Mouse (Mus musculus) urinary bladder, adult 2 months (tissue): ENCODE results near the gene Clp1. TPM values are rescaled to one million over a fixed set of nuclear protein-coding genes. Genes with fewer than 3 reads are reported as not detected.

Source experiments
- DNase-seq: peaks from one replicate; pipeline ENCODE4 v3.0.0; 2022; ENCODE audit warnings: low spot score
- polyA plus RNA-seq: library from polyadenylated mRNA; depleted of rRNA; stranded (reverse); fragments of >200 nt; gene quantifications from 2 replicates; pipeline ENCODE4 v1.2.3, GENCODE M21; 2012; rRNA removed

Clp1 gene
- polyA plus RNA-seq: 15.4 and 20.7 TPM in 2 replicates

GRCm38 (mm10) chr2:84727172-84727858 is at the start of gene Clp1:
TSS of gene Clp1 (minus strand) at chr2:84727350.
- DNase-seq: peak; percentile 82

GRCm38 (mm10) chr2:84775665-84776064 is 48.5 kb upstream of the Clp1 start:
- DNase-seq: no peak

GRCm38 (mm10) chr2:84775241-84775640 is 48.1 kb upstream of the Clp1 start, which contains the start of gene Serping1:
TSS of gene Serping1 (minus strand) at chr2:84775444.
- DNase-seq: no peak

- DNase-seq: peak; percentile 38
These were observed 47.6 kb upstream of the Clp1 start for GRCm38 (mm10) chr2:84774751-84775150.

- DNase-seq: no peak
These were observed 46.0 kb upstream of the Clp1 start for GRCm38 (mm10) chr2:84773195-84773594.

GRCm38 (mm10) chr2:84772454-84772853 is 45.3 kb upstream of the Clp1 start:
- no peak for DNase-seq

- no peak for DNase-seq
These were observed 43.4 kb upstream of the Clp1 start for GRCm38 (mm10) chr2:84770501-84770900.

GRCm38 (mm10) chr2:84762818-84763217 is 35.7 kb upstream of the Clp1 start:
- no peak for DNase-seq

GRCm38 (mm10) chr2:84762295-84762694 is 35.1 kb upstream of the Clp1 start:
- DNase-seq: no peak

GRCm38 (mm10) chr2:84761840-84762239 is 34.7 kb upstream of the Clp1 start:
- DNase-seq: no peak

GRCm38 (mm10) chr2:84761309-84761708 is 34.2 kb upstream of the Clp1 start:
- no peak for DNase-seq

- DNase-seq: no peak
These were observed 33.6 kb upstream of the Clp1 start for GRCm38 (mm10) chr2:84760777-84761176.

- DNase-seq: no peak
These were observed 31.5 kb upstream of the Clp1 start for GRCm38 (mm10) chr2:84758542-84759127.

GRCm38 (mm10) chr2:84757026-84757682 is 30.0 kb upstream of the Clp1 start:
- no peak for DNase-seq

GRCm38 (mm10) chr2:84756245-84756644 is 29.1 kb upstream of the Clp1 start:
- DNase-seq: no peak

- no peak for DNase-seq
These were observed 23.0 kb upstream of the Clp1 start for GRCm38 (mm10) chr2:84750115-84750514.

- DNase-seq: no peak
These were observed 17.0 kb upstream of the Clp1 start for GRCm38 (mm10) chr2:84744126-84744525.

- DNase-seq: no peak
These were observed 16.4 kb upstream of the Clp1 start, which contains the start of gene Gm19426 for GRCm38 (mm10) chr2:84743561-84743960. TSS of gene Gm19426 (minus strand) at chr2:84743655.

- DNase-seq: no peak
These were observed 15.5 kb upstream of the Clp1 start for GRCm38 (mm10) chr2:84742451-84743283.

GRCm38 (mm10) chr2:84741841-84742450 is 14.8 kb upstream of the Clp1 start:
- DNase-seq: no peak

- no peak for DNase-seq
These were observed 13.6 kb upstream of the Clp1 start for GRCm38 (mm10) chr2:84740608-84741333.
